Mouse (Mus musculus): ENCODE data around the gene Pgap3. TPM values are rescaled to one million over a fixed set of nuclear protein-coding genes. Genes with fewer than 3 reads are reported as not detected.
A peak's percentile ranks its signal among the peaks of the same experiment; 100 is the strongest.

The Pgap3 gene
- polyA plus RNA-seq, 1 experiment = 4.6 TPM

DNA sequence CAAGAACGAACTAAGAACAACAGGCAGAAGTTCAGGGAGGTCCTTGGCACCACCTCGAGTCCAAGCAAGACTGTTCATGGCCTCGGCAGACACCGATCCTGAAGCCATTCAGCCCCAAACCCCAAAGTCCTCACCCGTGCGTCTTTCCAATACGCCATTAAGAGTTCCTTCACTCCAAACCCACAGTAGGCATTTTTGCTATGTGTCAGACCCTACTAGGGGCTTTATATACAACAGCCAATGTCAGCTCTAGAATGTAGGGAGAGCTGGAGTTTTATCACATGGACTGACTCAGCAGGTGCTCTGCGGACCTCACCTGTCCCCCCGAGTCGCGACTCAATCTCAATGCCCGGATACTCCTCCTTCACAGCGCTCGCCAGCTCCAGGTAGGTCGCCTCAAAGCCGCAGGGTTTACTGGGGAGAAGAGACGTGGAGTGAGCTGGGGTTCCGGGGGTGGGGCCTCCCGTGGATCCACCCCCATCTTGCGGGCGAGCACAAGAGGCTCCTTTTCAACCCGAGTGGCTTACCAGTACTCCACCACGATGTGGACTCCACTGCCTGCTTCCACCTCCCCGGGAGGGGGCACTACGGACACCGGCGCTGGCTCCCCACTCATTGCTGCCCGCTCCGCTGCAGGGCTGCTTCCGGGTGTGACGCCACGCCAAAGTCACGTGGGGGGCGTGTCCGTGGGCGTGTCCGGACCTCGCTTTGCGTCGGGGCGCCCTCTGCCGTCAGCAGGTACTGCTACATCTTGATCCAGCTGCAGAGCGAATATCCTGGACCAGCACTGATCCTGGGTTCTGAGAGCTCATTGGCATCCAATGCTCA, 38.3 kb upstream of the Pgap3 start, which contains the start of gene Mien1:
Gene Mien1 (minus strand): TSS at position 661 of the 828 bp plus-strand sequence.
- H3K27ac ChIP-seq (ENCODE audit: insufficient read depth, low read depth, low read length) = peak within 1 kb of the TSS; percentile 86
- TF ChIP-seq POLR2A (IDR thresholded peaks at IDR 0.05; ENCODE audit: borderline replicate concordance, low read depth, low read length) = no peak
- TF ChIP-seq CTCF (IDR thresholded peaks at IDR 0.05; ENCODE audit: low read depth, low read length) = 0 out of 2 replicates have a peak, but pooled peaks have one; percentile 20

GRCm38 (mm10) chr11:98437441-98437840, 37.2 kb upstream of the Pgap3 start:
- TF ChIP-seq POLR2A (IDR thresholded peaks at IDR 0.05; ENCODE audit: borderline replicate concordance, low read depth, low read length) (no peak), CTCF (IDR thresholded peaks at IDR 0.05; ENCODE audit: low read depth, low read length) (no peak)
- H3K27ac ChIP-seq (ENCODE audit: insufficient read depth, low read depth, low read length) = no peak overlapping the region
- no peak overlapping the region for H3K4me3 ChIP-seq (ENCODE audit: insufficient read depth, low read length)
- H3K4me1 ChIP-seq (ENCODE audit: control insufficient read depth, insufficient read depth, low read length) = no peaks in the 10 kb centered on the region

More for the DNA sequence above, 38.3 kb upstream of the Pgap3 start, which contains the start of gene Mien1:
- H3K4me3 ChIP-seq (ENCODE audit: insufficient read depth, low read length) = peak within 1 kb of the TSS; percentile 69
- no peaks in the 10 kb centered on the region for H3K4me1 ChIP-seq (ENCODE audit: control insufficient read depth, insufficient read depth, low read length)

DNA sequence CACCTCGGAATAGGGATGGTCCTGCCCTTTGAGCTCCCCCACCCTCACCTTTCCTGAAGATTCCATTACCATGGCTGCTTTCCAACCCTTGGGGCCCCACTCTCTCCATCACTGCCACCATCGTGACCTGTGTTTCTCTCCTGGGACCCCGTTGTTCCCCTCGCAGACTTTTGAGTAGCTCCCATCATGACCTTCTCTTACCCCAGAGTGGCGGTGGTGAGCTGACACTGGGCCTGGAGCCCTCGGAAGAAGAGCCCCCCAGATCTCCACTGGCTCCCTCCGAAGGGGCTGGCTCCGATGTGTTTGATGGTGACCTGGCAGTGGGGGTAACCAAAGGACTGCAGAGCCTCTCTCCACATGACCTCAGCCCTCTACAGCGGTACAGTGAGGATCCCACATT, 35.4 kb upstream of the Pgap3 start:
- Histone ChIP-seq H3K27ac (ENCODE audit: insufficient read depth, low read depth, low read length) (no peak overlapping the region), H3K4me3 (ENCODE audit: insufficient read depth, low read length) (no peak overlapping the region), H3K4me1 (ENCODE audit: control insufficient read depth, insufficient read depth, low read length) (no peaks in the 10 kb centered on the region)
- TF ChIP-seq CTCF (IDR thresholded peaks at IDR 0.05; ENCODE audit: low read depth, low read length) = no peak
- no peak for TF ChIP-seq POLR2A (IDR thresholded peaks at IDR 0.05; ENCODE audit: borderline replicate concordance, low read depth, low read length)

- no peaks in the 10 kb centered on the region for H3K4me1 ChIP-seq (ENCODE audit: control insufficient read depth, insufficient read depth, low read length)
- TF ChIP-seq POLR2A (IDR thresholded peaks at IDR 0.05; ENCODE audit: borderline replicate concordance, low read depth, low read length) (no peak), CTCF (IDR thresholded peaks at IDR 0.05; ENCODE audit: low read depth, low read length) (no peak)
- H3K27ac ChIP-seq (ENCODE audit: insufficient read depth, low read depth, low read length) = no peak overlapping the region
- no peak overlapping the region for H3K4me3 ChIP-seq (ENCODE audit: insufficient read depth, low read length)
These were observed 31.6 kb upstream of the Pgap3 start for GRCm38 (mm10) chr11:98431743-98432502.

DNA sequence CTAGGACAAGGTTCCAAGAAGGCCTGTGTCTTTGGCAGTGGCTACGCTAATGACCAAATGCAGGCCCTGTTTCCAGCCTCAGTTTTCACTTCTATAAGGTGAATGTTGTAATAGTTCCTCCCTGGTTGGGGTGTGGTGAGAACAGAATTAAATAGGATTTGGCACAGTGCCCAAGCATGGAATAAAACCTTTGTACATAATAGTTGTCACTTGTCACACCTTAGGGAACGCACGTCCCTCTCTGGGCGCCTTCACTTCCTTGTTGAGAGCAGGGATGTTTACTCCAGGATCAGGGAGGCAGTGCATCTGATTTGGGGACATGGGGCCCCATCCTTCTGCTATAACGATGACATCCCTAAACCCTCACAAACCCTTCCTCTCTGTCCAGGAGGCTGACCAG, 28.1 kb upstream of the Pgap3 start:
- TF ChIP-seq POLR2A (IDR thresholded peaks at IDR 0.05; ENCODE audit: borderline replicate concordance, low read depth, low read length) = no peak
- no peak for TF ChIP-seq CTCF (IDR thresholded peaks at IDR 0.05; ENCODE audit: low read depth, low read length)
- Histone ChIP-seq H3K4me3 (ENCODE audit: insufficient read depth, low read length) (no peak overlapping the region), H3K27ac (ENCODE audit: insufficient read depth, low read depth, low read length) (no peak overlapping the region), H3K4me1 (ENCODE audit: control insufficient read depth, insufficient read depth, low read length) (no peaks in the 10 kb centered on the region)

DNA sequence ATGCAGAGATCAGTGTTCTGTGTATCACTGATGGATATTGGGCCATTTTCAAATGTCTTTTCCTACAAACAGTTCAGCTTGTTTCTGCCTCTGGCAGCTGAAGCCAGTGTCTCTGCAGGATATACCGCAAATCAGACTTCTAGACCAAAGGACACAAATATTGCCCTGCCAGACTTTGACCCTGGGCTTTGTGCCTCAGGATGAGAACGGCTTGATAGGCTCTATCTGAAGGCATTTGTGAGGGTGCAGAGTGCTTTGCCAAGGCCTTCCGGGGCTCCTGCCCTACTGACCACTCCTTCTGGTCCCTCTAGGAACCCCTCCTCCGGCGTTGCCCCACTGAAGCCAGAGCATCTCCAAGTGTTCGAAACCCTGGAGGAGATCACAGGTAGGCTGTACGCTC, 26.3 kb upstream of the Pgap3 start:
- no peak for TF ChIP-seq POLR2A (IDR thresholded peaks at IDR 0.05; ENCODE audit: borderline replicate concordance, low read depth, low read length)
- no peak for TF ChIP-seq CTCF (IDR thresholded peaks at IDR 0.05; ENCODE audit: low read depth, low read length)
- H3K4me3 ChIP-seq (ENCODE audit: insufficient read depth, low read length) = no peak overlapping the region
- H3K27ac ChIP-seq (ENCODE audit: insufficient read depth, low read depth, low read length) = no peak overlapping the region

GRCm38 (mm10) chr11:98418939-98419547, 18.8 kb upstream of the Pgap3 start:
- TF ChIP-seq CTCF (IDR thresholded peaks at IDR 0.05; ENCODE audit: low read depth, low read length) = no peak
- TF ChIP-seq POLR2A (IDR thresholded peaks at IDR 0.05; ENCODE audit: borderline replicate concordance, low read depth, low read length) = no peak
- Histone ChIP-seq H3K4me1 (ENCODE audit: control insufficient read depth, insufficient read depth, low read length) (no peaks in the 10 kb centered on the region), H3K4me3 (ENCODE audit: insufficient read depth, low read length) (no peak overlapping the region), H3K27ac (ENCODE audit: insufficient read depth, low read depth, low read length) (no peak overlapping the region)

More for the DNA sequence above, 26.3 kb upstream of the Pgap3 start:
- no peaks in the 10 kb centered on the region for H3K4me1 ChIP-seq (ENCODE audit: control insufficient read depth, insufficient read depth, low read length)

DNA sequence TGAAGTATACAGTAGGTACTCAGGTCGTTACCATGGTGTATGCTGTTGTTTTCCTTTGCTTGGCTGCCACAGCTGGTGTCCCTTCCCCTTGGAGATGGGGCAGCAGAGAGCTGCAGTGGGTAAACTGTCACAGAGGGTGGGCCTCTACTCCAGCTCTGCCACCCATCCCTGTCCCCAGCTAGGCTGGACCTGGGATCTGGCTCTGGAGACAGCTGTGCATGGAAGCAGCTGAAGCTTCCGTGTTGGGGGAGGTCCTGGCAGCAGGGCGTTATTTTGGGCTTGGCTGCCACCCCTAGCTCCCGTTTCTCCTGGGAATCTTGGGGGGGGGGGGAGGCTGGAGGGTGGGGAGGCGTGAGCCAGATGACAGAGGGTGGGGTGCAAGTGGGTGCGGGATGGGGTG, 18.0 kb upstream of the Pgap3 start:
- Histone ChIP-seq H3K4me1 (ENCODE audit: control insufficient read depth, insufficient read depth, low read length) (no peaks in the 10 kb centered on the region), H3K4me3 (ENCODE audit: insufficient read depth, low read length) (no peak overlapping the region), H3K27ac (ENCODE audit: insufficient read depth, low read depth, low read length) (no peak overlapping the region)
- TF ChIP-seq CTCF (IDR thresholded peaks at IDR 0.05; ENCODE audit: low read depth, low read length) = no peak
- TF ChIP-seq POLR2A (IDR thresholded peaks at IDR 0.05; ENCODE audit: borderline replicate concordance, low read depth, low read length) = no peak

- TF ChIP-seq POLR2A (IDR thresholded peaks at IDR 0.05; ENCODE audit: borderline replicate concordance, low read depth, low read length) (no peak), CTCF (IDR thresholded peaks at IDR 0.05; ENCODE audit: low read depth, low read length) (no peak)
- Histone ChIP-seq H3K4me3 (ENCODE audit: insufficient read depth, low read length) (no peak overlapping the region), H3K27ac (ENCODE audit: insufficient read depth, low read depth, low read length) (no peak overlapping the region), H3K4me1 (ENCODE audit: control insufficient read depth, insufficient read depth, low read length) (no peaks in the 10 kb centered on the region)
These were observed 16.8 kb upstream of the Pgap3 start for GRCm38 (mm10) chr11:98417074-98417473.

All from bone marrow macrophage, adult 2 months (primary cell).